Mouse (Mus musculus) urinary bladder, postnatal 4 days (tissue): ENCODE results near the gene Gm21904.
"Not testable (repeated sequence)": the region's sequence is repeated elsewhere in the genome, so short reads cannot be mapped to it uniquely, and the experiment has no call there.

Source experiments
- DNase-seq, 2 experiments: peaks; one replicate each; pipeline ENCODE4 v3.0.0; 2021 to 2022; ENCODE audit warnings: low spot score in 2 of 2

Gm21904 gene

GRCm38 (mm10) chrY:17846166-17846565 is at the start of gene Gm21904:
TSS of gene Gm21904 (minus strand) at chrY:17846266.
- not testable (repeated sequence) for DNase-seq

DNA sequence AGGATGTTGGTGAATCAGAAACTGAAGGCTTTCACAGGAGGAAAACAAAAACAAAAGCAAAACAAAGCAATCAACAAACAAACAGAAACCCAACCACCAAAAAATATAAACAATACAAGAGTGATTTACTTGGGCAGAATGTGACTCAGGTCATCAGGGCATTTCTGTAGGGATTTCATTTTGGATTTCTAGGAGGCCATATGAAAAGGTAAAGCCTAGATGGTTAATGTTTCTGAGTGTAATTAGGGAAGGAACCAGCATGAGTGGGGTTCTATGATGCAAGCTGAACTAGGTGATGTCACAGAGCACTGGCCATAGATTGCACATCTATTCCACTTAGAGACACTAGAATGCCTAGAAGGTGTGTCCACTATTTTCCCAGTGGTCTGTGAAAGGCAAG is 28.4 kb upstream of the Gm21904 start, which contains the start of the genes Gm20772 and Gm20831:
Gm20772 (plus strand) TSS at position 301 of the 400 bp plus-strand sequence.
Gm20831 (plus strand) TSS at position 301 of the 400 bp plus-strand sequence.
- not testable (repeated sequence) for DNase-seq
